Mouse (Mus musculus): ENCODE results near the gene Nhej1. TPM values are rescaled to one million over a fixed set of nuclear protein-coding genes. Genes with fewer than 3 reads are reported as not detected.

The Nhej1 gene
- total and polyA plus RNA-seq, 3 experiments = 0.47 to 12.3 (median 2.5) TPM

- Histone ChIP-seq H3K36me3 (replicated peaks) (peaks cover 1% of the 10 kb centered on the region), H3K4me1 (ENCODE audit: insufficient read depth, low read depth, low read length) (peaks cover 40% of the 10 kb centered on the region), H3K4me3 (ENCODE audit: low read depth, low read length) (no peak overlapping the region), H3K27me3 (ENCODE audit: insufficient read depth, low read length) (no peaks in the 10 kb centered on the region), H3K9me3 (replicated peaks) (no peaks in the 10 kb centered on the region)
- TF ChIP-seq GATA2 (IDR thresholded peaks at IDR 0.05; ENCODE audit: borderline replicate concordance, low read depth, low read length) (no peak), TAL1 (conservative IDR thresholded peaks at IDR 0.05; ENCODE audit: low read depth, low read length) (no peak), GATA1 (IDR thresholded peaks at IDR 0.05; ENCODE audit: borderline replicate concordance, low read length) (no peak), POLR2AphosphoS5 (IDR thresholded peaks at IDR 0.05; ENCODE audit: insufficient replicate concordance, low read depth, low read length) (no peak), CTCF (IDR thresholded peaks at IDR 0.05; ENCODE audit: low read depth, low read length) (no peak)
- DNase-seq (ENCODE audit: low spot score) = no peak
- no peak for ATAC-seq (ENCODE audit: extremely low read depth, insufficient number of reproducible peaks, low FRiP score, poor library complexity, severe bottlenecking)
Measured at GRCm38 (mm10) chr1:75128641-75129040, 3.6 kb upstream of the Nhej1 start.

- Histone ChIP-seq H3K4me3 (ENCODE audit: low read depth, low read length) (peak overlapping the region; percentile 73), H3K36me3 (replicated peaks) (no peaks in the 10 kb centered on the region), H3K4me1 (ENCODE audit: insufficient read depth, low read depth, low read length) (peaks cover 20% of the 10 kb centered on the region), H3K9me3 (replicated peaks) (no peaks in the 10 kb centered on the region), H3K27me3 (ENCODE audit: insufficient read depth, low read length) (no peaks in the 10 kb centered on the region)
- DNase-seq (ENCODE audit: low spot score) = no peak
- ATAC-seq (ENCODE audit: extremely low read depth, insufficient number of reproducible peaks, low FRiP score, poor library complexity, severe bottlenecking) = no peak
- no peak for TF ChIP-seq GATA2 (IDR thresholded peaks at IDR 0.05; ENCODE audit: borderline replicate concordance, low read depth, low read length)
- TF ChIP-seq TAL1 (conservative IDR thresholded peaks at IDR 0.05; ENCODE audit: low read depth, low read length) = no peak
- TF ChIP-seq CTCF (IDR thresholded peaks at IDR 0.05; ENCODE audit: low read depth, low read length) = no peak
- TF ChIP-seq POLR2AphosphoS5 (IDR thresholded peaks at IDR 0.05; ENCODE audit: insufficient replicate concordance, low read depth, low read length) = no peak
- no peak for TF ChIP-seq GATA1 (IDR thresholded peaks at IDR 0.05; ENCODE audit: borderline replicate concordance, low read length)
Measured at GRCm38 (mm10) chr1:75125418-75125817, 418 bp upstream of the Nhej1 start.

GRCm38 (mm10) chr1:75122211-75122610, 2.8 kb downstream of the Nhej1 start:
- Histone ChIP-seq H3K27me3 (ENCODE audit: insufficient read depth, low read length) (no peaks in the 10 kb centered on the region), H3K4me3 (ENCODE audit: low read depth, low read length) (no peak overlapping the region), H3K9me3 (replicated peaks) (no peaks in the 10 kb centered on the region), H3K36me3 (replicated peaks) (no peaks in the 10 kb centered on the region), H3K4me1 (ENCODE audit: insufficient read depth, low read depth, low read length) (peaks cover 20% of the 10 kb centered on the region)
- no peak for TF ChIP-seq GATA1 (IDR thresholded peaks at IDR 0.05; ENCODE audit: borderline replicate concordance, low read length)
- TF ChIP-seq GATA2 (IDR thresholded peaks at IDR 0.05; ENCODE audit: borderline replicate concordance, low read depth, low read length) = no peak
- ATAC-seq (ENCODE audit: extremely low read depth, insufficient number of reproducible peaks, low FRiP score, poor library complexity, severe bottlenecking) (no peak), DNase-seq (ENCODE audit: low spot score) (no peak)

GRCm38 (mm10) chr1:75052091-75052490, 72.9 kb downstream of the Nhej1 start:
- Histone ChIP-seq H3K9me3 (replicated peaks) (no peaks in the 10 kb centered on the region), H3K4me3 (ENCODE audit: low read depth, low read length) (no peak overlapping the region), H3K36me3 (replicated peaks) (peaks cover 5% of the 10 kb centered on the region), H3K27me3 (ENCODE audit: insufficient read depth, low read length) (no peaks in the 10 kb centered on the region), H3K4me1 (ENCODE audit: insufficient read depth, low read depth, low read length) (no peaks in the 10 kb centered on the region)
- ATAC-seq (ENCODE audit: extremely low read depth, insufficient number of reproducible peaks, low FRiP score, poor library complexity, severe bottlenecking) = no peak
- peak; percentile 10 for DNase-seq (ENCODE audit: low spot score)
- TF ChIP-seq CTCF (IDR thresholded peaks at IDR 0.05; ENCODE audit: low read depth, low read length) = no peak
- no peak for TF ChIP-seq GATA2 (IDR thresholded peaks at IDR 0.05; ENCODE audit: borderline replicate concordance, low read depth, low read length)
- TF ChIP-seq TAL1 (conservative IDR thresholded peaks at IDR 0.05; ENCODE audit: low read depth, low read length) = no peak
- no peak for TF ChIP-seq GATA1 (IDR thresholded peaks at IDR 0.05; ENCODE audit: borderline replicate concordance, low read length)

GRCm38 (mm10) chr1:75051428-75051827, 73.6 kb downstream of the Nhej1 start:
- DNase-seq (ENCODE audit: low spot score) = no peak
- TF ChIP-seq GATA2 (IDR thresholded peaks at IDR 0.05; ENCODE audit: borderline replicate concordance, low read depth, low read length) (no peak), CTCF (IDR thresholded peaks at IDR 0.05; ENCODE audit: low read depth, low read length) (no peak), GATA1 (IDR thresholded peaks at IDR 0.05; ENCODE audit: borderline replicate concordance, low read length) (no peak)
- no peak overlapping the region for H3K4me3 ChIP-seq (ENCODE audit: low read depth, low read length)
- no peaks in the 10 kb centered on the region for H3K9me3 ChIP-seq (replicated peaks)
- H3K27me3 ChIP-seq (ENCODE audit: insufficient read depth, low read length) = no peaks in the 10 kb centered on the region
- H3K36me3 ChIP-seq (replicated peaks) = peaks cover 5% of the 10 kb centered on the region
- no peaks in the 10 kb centered on the region for H3K4me1 ChIP-seq (ENCODE audit: insufficient read depth, low read depth, low read length)
- ATAC-seq (ENCODE audit: extremely low read depth, insufficient number of reproducible peaks, low FRiP score, poor library complexity, severe bottlenecking) = no peak

- no peaks in the 10 kb centered on the region for H3K27me3 ChIP-seq (ENCODE audit: insufficient read depth, low read length)
- ATAC-seq (ENCODE audit: extremely low read depth, insufficient number of reproducible peaks, low FRiP score, poor library complexity, severe bottlenecking) (no peak), DNase-seq (ENCODE audit: low spot score) (no peak)
- H3K9me3 ChIP-seq (replicated peaks) = no peaks in the 10 kb centered on the region
- TF ChIP-seq POLR2AphosphoS5 (IDR thresholded peaks at IDR 0.05; ENCODE audit: insufficient replicate concordance, low read depth, low read length) (no peak), GATA1 (IDR thresholded peaks at IDR 0.05; ENCODE audit: borderline replicate concordance, low read length) (no peak), CTCF (IDR thresholded peaks at IDR 0.05; ENCODE audit: low read depth, low read length) (no peak), GATA2 (IDR thresholded peaks at IDR 0.05; ENCODE audit: borderline replicate concordance, low read depth, low read length) (no peak), TAL1 (conservative IDR thresholded peaks at IDR 0.05; ENCODE audit: low read depth, low read length) (no peak)
- H3K4me1 ChIP-seq (ENCODE audit: insufficient read depth, low read depth, low read length) = no peaks in the 10 kb centered on the region
- no peak overlapping the region for H3K4me3 ChIP-seq (ENCODE audit: low read depth, low read length)
- peaks cover 2% of the 10 kb centered on the region for H3K36me3 ChIP-seq (replicated peaks)
Measured at GRCm38 (mm10) chr1:75048571-75048970, 76.4 kb downstream of the Nhej1 start.

GRCm38 (mm10) chr1:75048041-75048440, 77.0 kb downstream of the Nhej1 start:
- ATAC-seq (ENCODE audit: extremely low read depth, insufficient number of reproducible peaks, low FRiP score, poor library complexity, severe bottlenecking) = no peak
- Histone ChIP-seq H3K4me3 (ENCODE audit: low read depth, low read length) (no peak overlapping the region), H3K4me1 (ENCODE audit: insufficient read depth, low read depth, low read length) (no peaks in the 10 kb centered on the region), H3K27me3 (ENCODE audit: insufficient read depth, low read length) (no peaks in the 10 kb centered on the region), H3K36me3 (replicated peaks) (no peaks in the 10 kb centered on the region), H3K9me3 (replicated peaks) (no peaks in the 10 kb centered on the region)
- no peak for DNase-seq (ENCODE audit: low spot score)
- TF ChIP-seq GATA2 (IDR thresholded peaks at IDR 0.05; ENCODE audit: borderline replicate concordance, low read depth, low read length) (no peak), TAL1 (conservative IDR thresholded peaks at IDR 0.05; ENCODE audit: low read depth, low read length) (no peak), CTCF (IDR thresholded peaks at IDR 0.05; ENCODE audit: low read depth, low read length) (no peak), POLR2AphosphoS5 (IDR thresholded peaks at IDR 0.05; ENCODE audit: insufficient replicate concordance, low read depth, low read length) (no peak), GATA1 (IDR thresholded peaks at IDR 0.05; ENCODE audit: borderline replicate concordance, low read length) (no peak)

Data from G1E (cell line).